Mouse (Mus musculus): ENCODE data around the gene Rapgef4.

- no peak for TF ChIP-seq CTCF (IDR thresholded peaks at IDR 0.05; ENCODE audit: control insufficient read depth, insufficient read depth, insufficient replicate concordance, low read depth, low read length)
- TF ChIP-seq POLR2A (IDR thresholded peaks at IDR 0.05; ENCODE audit: control insufficient read depth, low read depth, low read length): no peak
Measured at GRCm38 (mm10) chr2:72282733-72283132, 301.7 kb downstream of the Rapgef4 start.
